Mouse (Mus musculus): ENCODE data around the gene Bag1. TPM values are rescaled to one million over a fixed set of nuclear protein-coding genes. Genes with fewer than 3 reads are reported as not detected.

Gene Bag1
- total and polyA plus RNA-seq, 3 experiments = 194 to 235 TPM; not detected in 1

GRCm38 (mm10) chr4:40925568-40925967, 22.5 kb downstream of the Bag1 start:
- no peak for DNase-seq (ENCODE audit: low read depth, low spot score)
- H3K36me3 ChIP-seq (ENCODE audit: control insufficient read depth in 1 of 2, insufficient read depth in 2 of 2, low read length in 2 of 2) = no peaks in the 10 kb centered on the region
- H3K27ac ChIP-seq (ENCODE audit: control insufficient read depth, low read depth, low read length) = no peak overlapping the region
- no peak overlapping the region for H3K4me3 ChIP-seq (ENCODE audit: control insufficient read depth in 1 of 2, insufficient read depth in 1 of 2, low read depth in 2 of 2, low read length in 2 of 2)
- H3K79me2 ChIP-seq (ENCODE audit: control insufficient read depth, insufficient read depth, low read length, poor library complexity) = no peaks in the 10 kb centered on the region
- H3K9me3 ChIP-seq (replicated peaks; ENCODE audit: insufficient read depth, low read length) = no peaks in the 10 kb centered on the region
- 0 out of 4 replicates have a peak, but pooled peaks cover 0 to 3% of the 10 kb centered on the region in 2 experiments for H3K4me1 ChIP-seq (ENCODE audit: control insufficient read depth in 1 of 2, insufficient read depth in 2 of 2, low read length in 2 of 2)
- H3K9ac ChIP-seq (ENCODE audit: control insufficient read depth, low read depth, low read length, poor library complexity, severe bottlenecking) = no peak overlapping the region
- H3K27me3 ChIP-seq (ENCODE audit: control insufficient read depth in 1 of 2, insufficient read depth in 2 of 2, low read length in 2 of 2) = no peaks in the 10 kb centered on the region
- no peak for TF ChIP-seq E2F4 (IDR thresholded peaks at IDR 0.05; ENCODE audit: borderline replicate concordance, low read depth, low read length)
- TF ChIP-seq SIN3A (IDR thresholded peaks at IDR 0.05; ENCODE audit: low read length) = no peak
- no peak for TF ChIP-seq MAFK (IDR thresholded peaks at IDR 0.05; ENCODE audit: borderline replicate concordance, low read depth, low read length)
- no peak for TF ChIP-seq JUND (IDR thresholded peaks at IDR 0.05; ENCODE audit: low read depth, low read length)
- TF ChIP-seq MYC (IDR thresholded peaks at IDR 0.05; ENCODE audit: low read depth, low read length) = no peak
- no peak for TF ChIP-seq ELF1 (IDR thresholded peaks at IDR 0.05; ENCODE audit: low read depth, low read length)
- TF ChIP-seq TAL1 (IDR thresholded peaks at IDR 0.05; ENCODE audit: low read length) = no peak
- TF ChIP-seq MYB (IDR thresholded peaks at IDR 0.05; ENCODE audit: low read depth, low read length) = no peak
- no peak for TF ChIP-seq MEF2A (IDR thresholded peaks at IDR 0.05; ENCODE audit: extremely low read depth, insufficient replicate concordance, low read depth, low read length, poor library complexity, severe bottlenecking)
- TF ChIP-seq UBTF (IDR thresholded peaks at IDR 0.05; ENCODE audit: borderline replicate concordance, insufficient read depth, low read depth, low read length) = no peak
- no peak for TF ChIP-seq ETS1 (IDR thresholded peaks at IDR 0.05; ENCODE audit: low read depth, low read length)
- TF ChIP-seq ZMIZ1 (IDR thresholded peaks at IDR 0.05; ENCODE audit: low read depth, low read length) = no peak

GRCm38 (mm10) chr4:40923087-40923651, 24.9 kb downstream of the Bag1 start:
- Histone ChIP-seq H3K27me3 (ENCODE audit: control insufficient read depth in 1 of 2, insufficient read depth in 2 of 2, low read length in 2 of 2) (no peaks in the 10 kb centered on the region), H3K27ac (ENCODE audit: control insufficient read depth, low read depth, low read length) (no peak overlapping the region), H3K4me3 (ENCODE audit: control insufficient read depth in 1 of 2, insufficient read depth in 1 of 2, low read depth in 2 of 2, low read length in 2 of 2) (no peak overlapping the region), H3K4me1 (ENCODE audit: control insufficient read depth in 1 of 2, insufficient read depth in 2 of 2, low read length in 2 of 2) (peaks cover 6 to 13% of the 10 kb centered on the region in 2 experiments; a peak in 3 of 4 replicates), H3K79me2 (ENCODE audit: control insufficient read depth, insufficient read depth, low read length, poor library complexity) (no peaks in the 10 kb centered on the region), H3K9ac (ENCODE audit: control insufficient read depth, low read depth, low read length, poor library complexity, severe bottlenecking) (no peak overlapping the region), H3K9me3 (replicated peaks; ENCODE audit: insufficient read depth, low read length) (no peaks in the 10 kb centered on the region), H3K36me3 (ENCODE audit: control insufficient read depth in 1 of 2, insufficient read depth in 2 of 2, low read length in 2 of 2) (no peaks in the 10 kb centered on the region; a peak in 1 of 4 replicates)
- TF ChIP-seq MXI1 (IDR thresholded peaks at IDR 0.05; ENCODE audit: low read depth, low read length) (no peak), NELFE (IDR thresholded peaks at IDR 0.05; ENCODE audit: low read depth, low read length) (no peak), CHD2 (IDR thresholded peaks at IDR 0.05; ENCODE audit: low read length) (no peak), ZC3H11A (IDR thresholded peaks at IDR 0.05; ENCODE audit: low read depth, low read length) (no peak), ZMIZ1 (IDR thresholded peaks at IDR 0.05; ENCODE audit: low read depth, low read length) (no peak), MAFK (IDR thresholded peaks at IDR 0.05; ENCODE audit: borderline replicate concordance, low read depth, low read length) (no peak), RAD21 (IDR thresholded peaks at IDR 0.05; ENCODE audit: low read depth, low read length) (no peak), TAL1 (IDR thresholded peaks at IDR 0.05; ENCODE audit: low read length) (no peak), TCF12 (IDR thresholded peaks at IDR 0.05; ENCODE audit: low read depth, low read length) (no peak), ZNF384 (IDR thresholded peaks at IDR 0.05; ENCODE audit: low read depth, low read length) (no peak), GATA1 (IDR thresholded peaks at IDR 0.05; ENCODE audit: low read depth, low read length) (no peak), SIN3A (IDR thresholded peaks at IDR 0.05; ENCODE audit: low read length) (no peak), BHLHE40 (IDR thresholded peaks at IDR 0.05; ENCODE audit: borderline replicate concordance, low read depth, low read length) (no peak), UBTF (IDR thresholded peaks at IDR 0.05; ENCODE audit: borderline replicate concordance, insufficient read depth, low read depth, low read length) (no peak), POLR2AphosphoS5 (IDR thresholded peaks at IDR 0.05; ENCODE audit: borderline replicate concordance, low read depth, low read length) (no peak), MEF2A (IDR thresholded peaks at IDR 0.05; ENCODE audit: extremely low read depth, insufficient replicate concordance, low read depth, low read length, poor library complexity, severe bottlenecking) (no peak), ZKSCAN1 (IDR thresholded peaks at IDR 0.05; ENCODE audit: low read depth, low read length) (no peak), USF1 (IDR thresholded peaks at IDR 0.05; ENCODE audit: low read depth, low read length) (no peak)
- DNase-seq (ENCODE audit: low read depth, low spot score) = no peak

Measured in MEL (cell line).